Mouse (Mus musculus): Measurements from ENCODE around the gene Fbxw5. TPM values are rescaled to one million over a fixed set of nuclear protein-coding genes. Genes with fewer than 3 reads are reported as not detected.
"Not testable (repeated sequence)": the region's sequence is repeated elsewhere in the genome, so short reads cannot be mapped to it uniquely, and the experiment has no call there.

The Fbxw5 gene
- polyA plus RNA-seq, 1 experiment from 2014 or later = 83.9 TPM

DNA sequence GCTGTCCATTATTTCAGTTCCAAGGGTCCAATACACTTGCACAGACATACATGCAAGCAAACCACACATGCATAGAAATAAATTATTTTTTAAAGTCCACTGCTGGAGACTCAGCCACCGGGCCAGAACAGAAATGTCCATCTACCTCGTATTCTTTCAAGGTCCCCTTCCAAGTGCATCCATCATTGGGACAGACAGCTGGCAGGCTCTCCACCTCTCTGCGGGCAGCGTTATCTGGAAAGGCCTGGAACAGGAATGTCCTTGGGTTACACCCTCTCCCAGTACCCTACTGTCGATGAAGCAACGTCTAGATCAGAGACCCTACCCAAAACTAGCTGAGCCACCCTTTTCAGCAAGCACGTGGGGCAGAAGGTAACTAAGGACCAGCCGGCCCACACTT lies 36.0 kb downstream of the Fbxw5 start:
- Histone ChIP-seq H3K9me3 (no peaks in the 10 kb centered on the region), H3K27ac (replicated peaks) (no peak overlapping the region), H3K4me1 (0 out of 2 replicates have a peak, but pooled peaks cover 2% of the 10 kb centered on the region), H3K27me3 (replicated peaks) (no peaks in the 10 kb centered on the region), H3K4me3 (no peak overlapping the region), H3K36me3 (peaks cover 78% of the 10 kb centered on the region), H3K9ac (no peak overlapping the region), H3K4me2 (no peak overlapping the region)
- 64% methylated on average over 8 of the region's 8 CpGs for WGBS
- no peak for ATAC-seq (ENCODE audit: extremely low read depth, insufficient number of reproducible peaks, low FRiP score, low TSS enrichment)

DNA sequence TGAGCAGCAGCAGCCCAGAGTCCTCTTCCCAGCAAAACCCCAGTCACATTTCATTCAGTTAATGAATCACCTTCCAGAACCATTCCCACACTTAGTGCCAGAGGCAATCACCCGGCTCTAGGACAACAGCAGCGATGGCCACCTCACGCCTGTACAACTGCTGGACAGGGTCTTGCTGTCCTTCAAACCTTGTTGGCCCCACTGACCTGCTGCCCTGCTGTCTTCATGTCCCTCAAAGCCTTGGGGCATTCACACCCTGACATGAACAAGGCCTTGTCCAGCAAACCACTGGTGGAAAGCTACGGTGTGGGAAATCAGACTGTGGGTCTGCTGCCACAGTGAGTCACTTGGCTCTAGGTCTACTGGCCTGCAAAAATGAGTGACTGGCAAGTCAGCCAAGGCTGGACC lies 40.0 kb downstream of the Fbxw5 start:
- Histone ChIP-seq H3K9ac (no peak overlapping the region), H3K9me3 (no peaks in the 10 kb centered on the region), H3K4me3 (no peak overlapping the region), H3K27me3 (replicated peaks) (no peaks in the 10 kb centered on the region), H3K4me2 (no peak overlapping the region), H3K4me1 (peaks cover 8% of the 10 kb centered on the region), H3K27ac (replicated peaks) (no peak overlapping the region), H3K36me3 (peaks cover 49% of the 10 kb centered on the region)
- WGBS = 93% methylated on average over 4 of the region's 4 CpGs
- no peak for ATAC-seq (ENCODE audit: extremely low read depth, insufficient number of reproducible peaks, low FRiP score, low TSS enrichment)

DNA sequence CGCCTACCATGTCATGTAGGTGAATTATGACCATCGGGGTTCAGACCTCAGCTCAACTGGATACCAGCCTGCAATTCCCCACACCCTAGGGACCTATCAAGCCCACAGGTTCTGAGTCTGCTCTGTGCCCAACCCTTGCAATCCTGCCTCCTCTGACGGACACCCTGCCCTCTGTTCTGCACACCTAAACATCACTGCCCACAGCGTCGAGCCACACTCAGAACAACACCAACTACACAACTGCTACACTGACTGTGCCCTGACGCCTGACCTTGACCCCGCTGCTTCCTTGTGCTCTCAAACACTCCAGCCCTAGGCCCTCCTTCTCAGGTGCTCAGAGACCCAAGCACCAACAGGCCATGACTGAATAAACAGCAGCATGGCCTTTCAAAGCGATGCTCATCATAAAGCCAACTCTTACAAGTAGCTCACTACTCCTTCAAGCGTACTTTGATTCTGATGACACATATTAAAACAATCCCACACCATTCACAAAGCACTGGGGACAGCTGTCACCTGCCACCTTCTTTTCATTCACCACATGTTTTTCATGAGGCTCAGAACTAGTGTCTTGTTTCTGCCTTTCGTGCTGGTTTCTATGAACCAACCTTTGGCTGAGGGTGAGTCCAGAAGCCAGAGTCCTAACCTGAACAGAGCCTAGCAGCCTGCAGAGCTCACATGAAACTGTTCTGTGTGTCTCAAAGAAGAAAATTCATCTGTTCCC lies 41.3 kb downstream of the Fbxw5 start:
- Histone ChIP-seq H3K36me3 (peaks cover 37% of the 10 kb centered on the region), H3K9ac (no peak overlapping the region), H3K4me2 (no peak overlapping the region), H3K4me1 (peaks cover 14% of the 10 kb centered on the region), H3K9me3 (no peaks in the 10 kb centered on the region), H3K27me3 (replicated peaks) (no peaks in the 10 kb centered on the region), H3K27ac (replicated peaks) (no peak overlapping the region), H3K4me3 (no peak overlapping the region)
- WGBS = 88% methylated on average over 10 of the region's 10 CpGs
- ATAC-seq (ENCODE audit: extremely low read depth, insufficient number of reproducible peaks, low FRiP score, low TSS enrichment) = no peak

DNA sequence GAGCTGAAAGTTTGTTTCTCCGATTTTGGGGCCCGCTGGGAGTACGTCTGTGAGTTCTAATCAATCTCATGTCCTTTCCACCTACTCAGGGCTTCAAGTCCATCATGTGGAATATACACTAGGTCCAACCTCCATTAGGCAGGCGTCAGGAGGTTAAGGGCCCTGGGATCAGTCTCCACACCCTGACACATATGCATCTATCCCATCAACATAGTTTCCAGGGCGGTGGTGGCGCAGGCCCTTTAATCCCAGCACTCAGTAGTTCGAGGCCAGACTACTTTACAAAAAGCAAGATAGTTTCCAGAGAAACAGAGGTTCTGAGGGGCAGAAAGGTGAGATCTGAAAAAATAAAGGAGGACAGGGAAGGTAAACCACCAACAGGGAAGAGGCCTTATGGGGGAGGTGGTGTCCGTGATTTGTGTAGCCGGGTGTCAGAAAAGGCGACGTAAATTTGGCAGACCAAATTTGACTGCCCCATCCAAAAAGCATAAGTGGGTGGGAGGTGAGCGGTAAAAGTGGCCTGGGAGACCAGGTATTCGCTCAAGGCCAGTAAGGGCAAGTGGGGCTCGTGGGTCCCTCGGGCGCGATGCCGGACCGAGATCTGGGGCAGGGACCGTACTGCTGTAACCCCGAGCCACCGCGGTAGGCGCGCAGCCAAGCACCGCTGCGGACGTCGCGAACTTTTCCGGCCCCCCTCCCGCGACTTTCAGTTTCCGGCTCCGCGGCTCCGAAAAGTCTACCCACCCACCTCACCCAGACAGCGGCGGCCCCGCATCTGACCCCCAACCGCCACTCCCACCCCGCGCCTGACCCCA lies 45.7 kb downstream of the Fbxw5 start:
- Histone ChIP-seq H3K9me3 (no peaks in the 10 kb centered on the region), H3K27ac (replicated peaks) (peak overlapping the region; percentile 79), H3K4me3 (peak overlapping the region; percentile 84), H3K36me3 (peaks cover 10% of the 10 kb centered on the region; the same call in 1 of the 2 replicates), H3K4me2 (peak overlapping the region; percentile 88), H3K4me1 (peaks cover 19% of the 10 kb centered on the region), H3K27me3 (replicated peaks) (no peaks in the 10 kb centered on the region; the same call in 1 of the 2 replicates), H3K9ac (peak overlapping the region; percentile 93)
- 6% methylated on average over 43 of the region's 43 CpGs for WGBS
- peak; percentile 50 for ATAC-seq (ENCODE audit: extremely low read depth, insufficient number of reproducible peaks, low FRiP score, low TSS enrichment)

DNA sequence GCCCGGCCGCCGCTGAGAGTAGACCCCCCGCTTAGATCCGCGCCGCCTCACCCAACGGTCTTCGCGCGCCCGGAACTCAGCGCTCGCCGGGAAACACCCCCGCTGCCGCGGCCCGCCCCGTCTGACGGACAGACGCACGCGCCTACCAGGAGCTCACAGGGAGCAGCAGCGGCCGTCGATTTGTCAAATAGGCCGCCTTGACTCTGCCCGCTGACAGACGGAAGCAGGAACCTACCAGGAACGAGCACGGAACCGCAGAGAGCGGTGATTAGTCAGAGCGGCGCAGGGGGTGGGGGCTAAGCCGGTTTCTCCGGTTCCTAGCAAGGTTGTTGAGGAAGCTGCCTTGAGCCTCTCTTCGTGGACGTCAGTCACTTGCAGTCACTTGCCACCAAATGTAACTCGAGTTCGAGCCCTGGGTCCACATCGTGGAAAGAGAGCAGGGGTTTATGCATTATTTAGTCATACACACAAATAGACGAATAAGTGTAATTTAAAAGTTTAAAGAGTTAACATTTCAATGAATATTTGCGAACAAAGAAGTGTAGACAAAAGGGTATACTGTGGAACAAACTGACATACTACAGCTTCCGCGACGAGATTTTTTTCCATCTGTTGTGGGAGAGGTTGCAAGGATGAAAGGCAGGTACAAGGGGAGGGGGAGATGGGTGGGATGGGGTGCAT lies 46.4 kb downstream of the Fbxw5 start, which contains the start of gene Traf2:
Gene Traf2 (minus strand): TSS at position 130 of the 681 bp plus-strand sequence.
- peaks cover 10% of the 10 kb centered on the region; the same call in 1 of the 2 replicates for H3K36me3 ChIP-seq
- peak within 1 kb of the TSS; percentile 84 for H3K4me3 ChIP-seq
- H3K9me3 ChIP-seq = no peaks in the 10 kb centered on the region
- peaks cover 19% of the 10 kb centered on the region for H3K4me1 ChIP-seq
- peak; percentile 99 for ATAC-seq (ENCODE audit: extremely low read depth, insufficient number of reproducible peaks, low FRiP score, low TSS enrichment)
- H3K27me3 ChIP-seq (replicated peaks) = no peaks in the 10 kb centered on the region; the same call in 1 of the 2 replicates
- H3K4me2 ChIP-seq = peak within 1 kb of the TSS; percentile 88
- peak within 1 kb of the TSS; percentile 79 for H3K27ac ChIP-seq (replicated peaks)
- 3% methylated on average over 46 of the region's 48 CpGs for WGBS
- H3K9ac ChIP-seq = peak within 1 kb of the TSS; percentile 93

DNA sequence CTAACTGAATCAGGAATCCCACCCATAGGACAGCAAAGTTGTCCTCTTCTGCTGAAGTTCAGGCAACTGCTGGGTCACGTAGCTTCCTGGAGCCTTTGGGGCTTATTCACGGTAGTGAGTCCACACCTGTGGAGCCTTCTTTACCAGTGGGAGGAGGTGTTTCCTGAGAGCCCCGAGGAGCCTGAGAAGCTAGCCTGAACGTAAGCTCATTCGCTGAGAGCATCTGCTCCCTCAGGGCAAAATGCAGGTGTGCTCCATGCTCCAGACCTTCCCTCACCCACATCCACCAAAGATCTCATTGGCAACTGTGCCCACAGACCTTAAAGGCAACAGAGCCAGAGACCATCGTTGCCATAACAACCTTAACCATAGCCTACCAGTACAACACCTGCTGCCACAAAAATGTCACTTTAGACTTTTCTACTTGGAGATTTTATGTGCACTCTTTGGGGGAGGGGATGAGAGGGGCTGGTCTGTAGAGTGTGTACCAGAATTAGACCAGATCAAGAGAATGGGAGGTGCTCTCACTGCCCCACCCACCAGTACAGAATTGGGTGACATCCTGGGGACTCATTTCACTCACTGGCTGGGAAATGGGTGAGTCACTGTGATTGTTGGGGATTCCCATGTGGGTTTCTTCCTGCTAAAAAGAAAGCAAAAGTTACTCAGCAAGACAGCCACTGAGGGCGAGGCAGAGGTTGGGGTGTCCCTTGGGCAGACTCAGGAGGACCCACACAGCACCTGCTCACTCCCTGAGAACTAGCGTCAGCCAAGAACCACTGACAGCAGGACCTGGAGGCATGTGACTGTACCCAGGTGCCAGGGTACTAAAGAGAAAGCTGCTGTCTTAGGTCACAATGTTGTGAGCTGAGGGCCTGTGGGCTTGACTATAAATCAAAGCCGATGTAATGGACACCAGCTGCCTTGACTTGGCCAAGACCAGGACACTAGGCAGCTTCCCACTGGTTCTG lies 48.8 kb downstream of the Fbxw5 start:
- Histone ChIP-seq H3K4me2 (no peak overlapping the region), H3K4me1 (peaks cover 17% of the 10 kb centered on the region), H3K9me3 (no peaks in the 10 kb centered on the region), H3K27me3 (replicated peaks) (no peaks in the 10 kb centered on the region; the same call in 1 of the 2 replicates), H3K4me3 (no peak overlapping the region), H3K27ac (replicated peaks) (no peak overlapping the region), H3K36me3 (peaks cover 10% of the 10 kb centered on the region; the same call in 1 of the 2 replicates), H3K9ac (no peak overlapping the region)
- no peak for ATAC-seq (ENCODE audit: extremely low read depth, insufficient number of reproducible peaks, low FRiP score, low TSS enrichment)
- 59% methylated on average over 9 of the region's 9 CpGs for WGBS

DNA sequence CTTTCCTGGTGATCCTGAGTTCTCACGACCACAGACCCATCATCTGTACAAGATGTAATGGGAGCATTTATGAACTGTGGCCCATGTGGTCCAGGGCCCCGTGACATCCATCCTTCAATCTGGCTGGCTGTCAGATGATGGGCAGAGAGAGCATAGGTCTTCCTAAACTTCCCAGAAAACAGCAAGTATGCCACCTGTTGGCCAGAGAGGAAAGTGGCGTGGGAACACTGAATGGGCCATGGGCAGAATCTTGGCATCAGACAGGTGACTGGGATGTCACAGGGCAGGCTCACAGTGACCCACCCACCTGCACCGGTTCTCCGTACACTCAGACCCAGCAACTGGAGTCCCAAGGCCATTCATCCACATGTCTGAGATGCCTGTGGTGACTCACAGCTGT lies 50.6 kb downstream of the Fbxw5 start:
- H3K4me2 ChIP-seq = no peak overlapping the region
- H3K9ac ChIP-seq = no peak overlapping the region
- H3K27me3 ChIP-seq (replicated peaks) = no peaks in the 10 kb centered on the region; the same call in 1 of the 2 replicates
- no peaks in the 10 kb centered on the region for H3K36me3 ChIP-seq
- H3K9me3 ChIP-seq = no peaks in the 10 kb centered on the region
- no peak for ATAC-seq (ENCODE audit: extremely low read depth, insufficient number of reproducible peaks, low FRiP score, low TSS enrichment)
- WGBS = 22% methylated on average over 5 of the region's 5 CpGs
- peaks cover 5% of the 10 kb centered on the region for H3K4me1 ChIP-seq
- H3K4me3 ChIP-seq = no peak overlapping the region
- no peak overlapping the region for H3K27ac ChIP-seq (replicated peaks)

DNA sequence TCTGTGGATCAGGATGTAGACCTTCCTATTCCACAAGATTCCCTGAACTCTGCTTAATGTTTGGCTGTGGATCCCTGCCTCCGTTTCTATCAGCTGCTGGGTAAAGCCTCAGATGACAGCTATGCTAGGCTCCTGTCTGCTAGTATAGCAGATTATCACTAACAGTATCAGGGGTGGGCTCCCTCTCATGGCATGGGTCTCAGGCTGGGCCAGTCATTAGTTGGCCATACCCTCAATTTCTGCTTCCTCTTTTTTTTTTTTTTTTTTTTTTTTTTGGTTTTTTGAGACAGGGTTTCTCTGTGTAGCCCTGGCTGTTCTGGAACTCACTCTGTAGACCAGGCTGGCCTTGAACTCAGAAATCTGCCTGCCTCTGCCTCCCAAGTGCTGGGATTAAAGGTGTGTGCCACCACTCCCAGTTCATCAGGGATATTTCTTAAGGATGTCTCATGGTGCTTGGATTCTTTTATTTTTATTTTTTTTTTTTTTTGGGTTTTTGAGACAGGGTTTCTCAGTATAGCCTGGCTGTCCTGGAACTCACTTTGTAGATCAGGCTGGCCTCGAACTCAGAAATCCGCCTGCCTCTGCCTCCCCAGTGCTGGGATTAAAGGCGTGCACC lies 52.7 kb downstream of the Fbxw5 start:
- H3K36me3 ChIP-seq; H3K9me3 ChIP-seq; H3K27ac ChIP-seq (replicated peaks); H3K4me3 ChIP-seq; H3K27me3 ChIP-seq (replicated peaks); H3K9ac ChIP-seq; H3K4me2 ChIP-seq; ATAC-seq (ENCODE audit: extremely low read depth, insufficient number of reproducible peaks, low FRiP score, low TSS enrichment): not testable (repeated sequence)
- WGBS = 71% methylated on average over 4 of the region's 4 CpGs
- peaks cover 12% of the 10 kb centered on the region for H3K4me1 ChIP-seq
